Mouse (Mus musculus) liver, embryonic 14.5 days (tissue): ENCODE measurements around the gene Anapc4.

Source experiments
- CTCF ChIP-seq: IDR thresholded peaks from 2 replicates; pipeline ENCODE4 v1.5.1; 2016; ENCODE audit warnings: antibody characterized with exemption, low read depth, control low read depth
- EP300 ChIP-seq: IDR thresholded peaks from 2 replicates; pipeline ENCODE4 v1.6.1; 2016; ENCODE audit warnings: antibody characterized with exemption, low read depth

DNA sequence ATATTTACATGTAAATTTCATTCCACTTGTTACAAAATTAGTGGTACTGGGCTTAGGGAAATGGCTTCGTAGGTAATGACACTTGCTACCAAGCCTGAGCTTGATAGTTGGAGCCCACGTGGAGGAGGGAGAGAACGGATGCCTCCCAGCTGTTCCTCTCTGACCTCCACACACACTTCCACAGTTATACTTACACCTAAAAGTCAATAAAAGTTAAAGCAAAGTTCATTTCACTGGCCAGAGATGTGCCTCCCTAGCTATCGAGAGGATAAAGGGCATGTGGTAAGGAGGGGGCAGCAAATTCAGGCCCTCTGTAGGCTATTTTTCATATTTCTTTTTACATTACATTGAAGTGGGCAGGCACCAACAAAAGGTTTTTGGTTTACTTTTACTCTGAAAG is 5.9 kb upstream of the Anapc4 start:
- TF ChIP-seq CTCF (no peak), EP300 (no peak)
